Mouse (Mus musculus): ENCODE measurements around the gene Paqr3. TPM values are rescaled to one million over a fixed set of nuclear protein-coding genes. Genes with fewer than 3 reads are reported as not detected.

The Paqr3 gene
- polyA plus RNA-seq (2012; rRNA removed; ENCODE audit: low replicate concordance) = 4.1 and 7.9 TPM in 2 replicates

DNA sequence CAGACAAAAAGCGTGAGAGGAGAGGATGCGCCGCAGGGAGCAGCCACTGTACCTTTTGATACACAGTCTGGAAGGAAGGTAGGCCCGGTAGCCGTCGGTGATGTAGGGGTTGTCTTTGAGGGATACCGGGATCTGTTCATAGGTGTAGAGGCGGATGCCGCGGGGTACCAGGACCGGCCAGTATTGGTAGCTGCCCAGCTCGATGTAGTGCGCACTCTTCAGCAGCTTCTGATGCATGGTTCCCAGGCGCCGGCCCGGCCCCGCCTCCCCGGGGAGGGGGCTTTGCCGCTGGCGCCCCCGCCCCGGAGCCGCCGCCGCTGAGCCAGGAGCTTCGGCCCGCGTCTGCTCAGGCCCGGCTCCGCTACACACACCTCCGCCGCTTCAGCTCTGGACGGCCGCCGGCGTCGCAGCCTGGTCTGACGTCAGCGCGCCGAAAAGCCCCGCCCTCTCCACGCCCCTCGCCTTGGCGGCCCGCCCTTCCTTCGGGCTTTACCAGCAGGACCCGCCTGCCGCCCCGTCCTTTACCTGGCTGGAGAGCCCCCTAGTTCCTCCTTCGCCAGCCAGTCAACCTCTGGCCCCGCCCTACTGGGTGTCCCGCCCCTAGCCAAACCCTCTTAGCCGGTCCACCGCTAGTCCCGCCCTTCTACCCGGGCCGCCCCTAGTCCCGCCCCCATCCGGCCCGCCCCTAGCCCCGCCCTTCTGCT, at the start of gene Paqr3:
Paqr3 (minus strand) TSS at position 390 of the 704 bp plus-strand sequence.

Other genes with a start within 250 kb of the Paqr3 start
- 15.9 and 20.1 TPM in 2 replicates for gene Bmp2k, start 113.9 kb downstream of the Paqr3 start, polyA plus RNA-seq (2012; rRNA removed; ENCODE audit: low replicate concordance)